Comparison of ENCODE assay signal across 21 mouse cellular contexts in genomic region chr8:36364567-36365231, GRCm38 (mm10).
"Had no signal": no experiment of that assay in that cellular context is flagged by ENCODE, and none has a peak within 500 bp of the region (broad histone marks: within the 10 kb centered on the region; RNA-seq: fewer than 3 reads in every experiment).

No protein-coding gene starts in this region.

- H3K4me1 ChIP-seq: lung, embryonic 15.5 days; midbrain, embryonic 12.5 days; neural tube, embryonic 15.5 days had no signal

- DNase-seq: lung, adult 18-20 months; lung, postnatal 14 days; lung, postnatal 36 days; midbrain, embryonic 14.5 days; retina, postnatal 1 day; right cerebral cortex, adult 18-20 months; right cerebral cortex, postnatal 25 days; right cerebral cortex, postnatal 4 days; spleen, adult 18-20 months; thymus, adult 2 months; thymus, postnatal 25 days; thymus, postnatal 4 days had no signal

- H3K27ac ChIP-seq: lung, embryonic 15.5 days; macrophage; midbrain, embryonic 10.5 days; midbrain, embryonic 12.5 days; neural tube, embryonic 13.5 days; neural tube, embryonic 15.5 days had no signal

- ATAC-seq: lung, postnatal 0 days; midbrain, embryonic 16.5 days had no signal

- H3K9ac ChIP-seq: lung, embryonic 15.5 days; midbrain, embryonic 12.5 days; neural tube, embryonic 13.5 days; neural tube, embryonic 15.5 days had no signal

- H3K4me2 ChIP-seq: lung, embryonic 15.5 days; midbrain, embryonic 12.5 days; neural tube, embryonic 13.5 days; neural tube, embryonic 15.5 days had no signal

- H3K36me3 ChIP-seq: lung, embryonic 15.5 days; midbrain, embryonic 10.5 days; midbrain, embryonic 12.5 days; neural tube, embryonic 13.5 days; neural tube, embryonic 15.5 days had no signal

- H3K4me3 ChIP-seq: lung, embryonic 15.5 days; midbrain, embryonic 10.5 days; midbrain, embryonic 12.5 days; myocyte; neural tube, embryonic 13.5 days; neural tube, embryonic 15.5 days had no signal

- H3K9me3 ChIP-seq: lung, embryonic 15.5 days; midbrain, embryonic 10.5 days; midbrain, embryonic 12.5 days; neural tube, embryonic 13.5 days; neural tube, embryonic 15.5 days had no signal

- H3K27me3 ChIP-seq: lung, embryonic 15.5 days; midbrain, embryonic 12.5 days; neural tube, embryonic 13.5 days; neural tube, embryonic 15.5 days had no signal
